Mouse (Mus musculus): ENCODE measurements around the gene Olfr1173. TPM values are rescaled to one million over a fixed set of nuclear protein-coding genes. Genes with fewer than 3 reads are reported as not detected.

Gene Olfr1173
- total RNA-seq (2017), result not detected in 2 replicates

- ATAC-seq (replicated peaks in 1 of 2; ENCODE audit: insufficient read depth in 1 of 2, low FRiP score in 2 of 2, low TSS enrichment in 1 of 2, low read depth in 1 of 2, poor library complexity in 2 of 2, severe bottlenecking in 2 of 2), result no peak
These were observed at the start of gene Olfr1173 for GRCm38 (mm10) chr2:88279775-88280174. Gene Olfr1173, minus strand, starts transcription at chr2:88279875.

- ATAC-seq (replicated peaks in 1 of 2; ENCODE audit: insufficient read depth in 1 of 2, low FRiP score in 2 of 2, low TSS enrichment in 1 of 2, low read depth in 1 of 2, poor library complexity in 2 of 2, severe bottlenecking in 2 of 2), result no peak
These were observed 47.4 kb upstream of the Olfr1173 start, which contains the start of gene Olfr1175-ps for GRCm38 (mm10) chr2:88327115-88327514. Gene Olfr1175-ps, minus strand, starts transcription at chr2:88327215.

- ATAC-seq (replicated peaks in 1 of 2; ENCODE audit: insufficient read depth in 1 of 2, low FRiP score in 2 of 2, low TSS enrichment in 1 of 2, low read depth in 1 of 2, poor library complexity in 2 of 2, severe bottlenecking in 2 of 2), result no peak
These were observed 35.4 kb upstream of the Olfr1173 start, which contains the start of gene Olfr1174-ps for GRCm38 (mm10) chr2:88315035-88315434. Gene Olfr1174-ps, minus strand, starts transcription at chr2:88315135.

DNA sequence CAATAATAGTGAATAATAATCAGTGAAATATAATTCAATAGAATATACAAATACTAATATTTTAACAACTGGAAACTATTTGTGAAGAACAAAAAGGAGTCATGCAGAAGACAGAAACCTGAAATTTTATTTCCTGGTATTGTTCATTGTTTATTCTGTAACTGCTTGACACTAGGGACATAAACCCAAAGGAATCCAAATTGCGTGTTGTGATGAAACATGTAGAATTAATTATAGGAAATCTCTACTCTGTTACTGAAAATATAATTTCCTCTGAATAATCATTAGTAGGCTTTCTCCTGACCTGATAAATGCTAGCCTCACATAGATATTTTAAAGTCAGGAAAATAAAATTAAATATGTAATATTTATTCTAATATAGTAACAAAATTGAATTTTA, 51.4 kb downstream of the Olfr1173 start, which contains the start of gene Olfr1170:
Olfr1170 (minus strand) TSS at position 101 of the 400 bp plus-strand sequence.
- no peak for ATAC-seq (replicated peaks in 1 of 2; ENCODE audit: insufficient read depth in 1 of 2, low FRiP score in 2 of 2, low TSS enrichment in 1 of 2, low read depth in 1 of 2, poor library complexity in 2 of 2, severe bottlenecking in 2 of 2)

Other genes with a start within 250 kb of the Olfr1173 start
- gene Olfr73, start 242.2 kb downstream of the Olfr1173 start, total RNA-seq (2017), result not detected in 2 replicates
- not detected in 2 replicates for gene Olfr1162, start 228.7 kb downstream of the Olfr1173 start, total RNA-seq (2017)
- not detected in 2 replicates for gene Olfr1163, start 208.0 kb downstream of the Olfr1173 start, total RNA-seq (2017)
- gene Olfr1164, start 185.9 kb downstream of the Olfr1173 start, total RNA-seq (2017), result not detected in 2 replicates
- not detected in 2 replicates for gene Olfr1166, start 151.6 kb downstream of the Olfr1173 start, total RNA-seq (2017)
- gene Olfr1167, start 124.7 kb downstream of the Olfr1173 start, total RNA-seq (2017), result not detected in 2 replicates
- gene Olfr1168, start 98.0 kb downstream of the Olfr1173 start, total RNA-seq (2017), result not detected in 2 replicates
- not detected in 2 replicates for gene Olfr1170, start 51.5 kb downstream of the Olfr1173 start, total RNA-seq (2017)
- gene Olfr1174-ps, start 35.3 kb upstream of the Olfr1173 start, total RNA-seq (2017), result not detected in 2 replicates
- gene Olfr1175-ps, start 47.3 kb upstream of the Olfr1173 start, total RNA-seq (2017), result not detected in 2 replicates
- not detected in 2 replicates for gene Olfr1176, start 56.8 kb upstream of the Olfr1173 start, total RNA-seq (2017)
- not detected in 2 replicates for gene Olfr1177-ps, start 66.6 kb upstream of the Olfr1173 start, total RNA-seq (2017)
- not detected in 2 replicates for gene Olfr1178, start 107.2 kb upstream of the Olfr1173 start, total RNA-seq (2017)
- gene Olfr1179, start 126.6 kb upstream of the Olfr1173 start, total RNA-seq (2017), result not detected in 2 replicates
- gene Olfr1180, start 139.3 kb upstream of the Olfr1173 start, total RNA-seq (2017), result not detected in 2 replicates
- gene Olfr1181, start 146.3 kb upstream of the Olfr1173 start, total RNA-seq (2017), result not detected in 2 replicates
- not detected in 2 replicates for gene Gm13757, start 169.3 kb upstream of the Olfr1173 start, total RNA-seq (2017)
- not detected in 2 replicates for gene Olfr1183, start 175.0 kb upstream of the Olfr1173 start, total RNA-seq (2017)
- gene Olfr1184, start 203.7 kb upstream of the Olfr1173 start, total RNA-seq (2017), result not detected in 2 replicates
- not detected in 2 replicates for gene Olfr1185-ps1, start 213.4 kb upstream of the Olfr1173 start, total RNA-seq (2017)
- not detected in 2 replicates for gene Olfr1186, start 238.7 kb upstream of the Olfr1173 start, total RNA-seq (2017)